Mouse (Mus musculus): Measurements from ENCODE around the gene Zfp398.
"Not testable (repeated sequence)": the region's sequence is repeated elsewhere in the genome, so short reads cannot be mapped to it uniquely, and the experiment has no call there.

Gene Zfp398

DNA sequence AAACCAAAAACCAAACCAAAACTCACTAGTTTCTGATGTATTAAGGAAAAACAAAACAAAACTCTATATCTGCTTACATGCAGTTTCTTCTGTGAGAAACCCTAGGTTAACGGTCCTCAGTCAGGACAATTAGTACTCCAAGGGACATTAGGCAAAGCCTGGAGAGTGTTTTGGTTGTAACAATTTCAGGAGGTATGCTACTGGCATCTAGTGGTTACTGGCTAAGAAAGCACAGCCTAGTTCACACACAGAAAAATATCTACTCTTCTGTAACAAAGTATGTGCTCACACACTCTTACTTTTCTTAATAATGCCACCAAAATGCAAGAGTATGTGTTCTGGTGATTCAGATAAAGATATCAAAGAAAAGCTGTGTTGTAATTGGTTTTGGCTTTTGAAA, 6.5 kb upstream of the Zfp398 start:
- no peak for DNase-seq

DNA sequence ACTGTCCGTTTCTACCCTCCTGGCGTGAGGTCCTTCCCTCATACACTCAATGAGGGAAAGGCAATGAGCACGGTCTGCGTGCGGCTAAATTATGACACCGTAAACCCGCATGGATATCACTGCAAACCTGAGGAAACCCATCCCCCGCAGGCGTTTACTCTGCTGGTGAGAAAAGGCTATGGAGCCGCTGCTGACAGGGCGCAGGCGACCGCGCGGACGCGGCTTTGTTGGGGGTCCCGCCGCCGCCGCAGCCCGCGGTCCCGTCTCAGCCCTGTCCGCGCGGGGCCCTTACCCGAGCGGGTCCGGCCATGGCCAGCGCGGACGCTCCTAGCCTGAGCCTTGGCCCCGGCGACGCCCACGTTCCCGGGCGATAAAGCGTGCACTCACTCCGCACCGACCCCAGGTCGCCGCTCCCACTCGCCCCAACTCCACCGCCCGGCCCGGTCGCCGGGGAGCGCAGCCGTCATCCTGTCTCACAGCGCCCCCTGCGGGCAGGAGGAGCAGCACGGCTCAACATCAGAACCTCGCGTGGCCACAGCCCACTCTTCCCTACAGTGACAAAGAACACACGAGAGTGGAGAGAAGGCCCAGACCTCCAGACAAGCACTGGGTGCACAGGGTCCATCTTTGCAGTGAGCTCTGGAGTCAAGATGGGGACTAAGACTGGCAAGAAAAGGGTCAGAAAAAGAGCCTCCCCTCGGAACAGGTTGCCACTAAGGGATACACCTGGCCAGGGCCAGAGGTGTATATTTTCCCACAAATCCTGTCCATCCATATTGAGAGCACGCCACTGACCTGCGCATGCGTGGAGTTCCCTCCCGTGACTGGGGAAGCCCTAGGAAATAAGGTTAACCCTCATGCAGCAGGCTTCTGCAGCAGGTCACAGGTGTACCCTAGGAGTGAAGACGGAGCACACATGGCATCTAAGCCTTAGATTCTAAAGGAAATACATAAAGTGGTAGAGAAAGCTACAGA, 5.1 kb upstream of the Zfp398 start, which contains the start of gene Zfp786:
TSS of gene Zfp786 (minus strand) at position 764 of the 975 bp plus-strand sequence.
- DNase-seq, result peak; percentile 95

DNA sequence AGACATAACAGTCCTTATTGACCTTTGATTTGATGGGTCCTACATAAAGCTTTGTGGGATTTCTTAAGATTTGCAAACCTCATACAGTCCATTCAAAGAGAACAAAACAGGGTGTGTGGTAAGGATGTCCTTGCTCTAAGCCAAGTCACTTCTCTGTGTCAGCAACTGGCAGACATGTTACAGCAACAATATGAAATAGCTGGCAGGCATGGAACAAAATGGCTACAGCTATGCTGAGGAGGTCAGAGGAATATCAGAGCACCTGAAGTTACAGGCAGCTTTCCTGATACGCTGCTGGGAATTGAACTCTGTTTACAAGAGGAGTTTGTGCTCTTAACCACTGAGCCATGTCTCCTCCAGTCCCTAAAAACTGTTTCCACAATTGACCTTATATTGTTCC, 3.2 kb upstream of the Zfp398 start:
- no peak for DNase-seq

DNA sequence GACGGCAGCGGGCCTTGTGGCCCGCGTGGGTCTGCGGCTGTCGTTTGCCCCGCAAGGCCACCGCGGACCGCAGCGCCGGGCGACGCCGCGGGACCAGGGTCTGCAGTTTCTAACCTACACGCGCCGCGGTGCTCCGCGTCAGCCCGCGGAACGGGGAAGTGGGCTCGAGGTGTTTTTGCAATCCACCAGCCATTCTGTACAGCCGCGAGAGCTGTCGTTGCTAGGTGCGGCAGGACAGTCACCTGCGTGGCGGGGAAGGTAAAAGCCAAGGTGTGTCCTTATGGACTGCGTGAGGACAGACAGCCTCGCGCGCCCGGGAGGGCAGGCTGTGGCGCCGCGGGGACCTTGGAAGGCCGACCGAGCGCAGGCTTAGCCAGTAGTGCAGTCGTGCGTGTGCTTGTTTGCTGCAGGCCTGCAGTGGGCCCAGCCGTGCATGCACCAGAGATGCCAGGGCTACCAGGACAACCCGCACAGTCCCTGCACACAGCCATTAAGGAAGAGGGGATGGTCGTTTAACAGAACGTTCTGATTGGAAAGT, 592 bp downstream of the Zfp398 start:
- peak; percentile 58 for DNase-seq

DNA sequence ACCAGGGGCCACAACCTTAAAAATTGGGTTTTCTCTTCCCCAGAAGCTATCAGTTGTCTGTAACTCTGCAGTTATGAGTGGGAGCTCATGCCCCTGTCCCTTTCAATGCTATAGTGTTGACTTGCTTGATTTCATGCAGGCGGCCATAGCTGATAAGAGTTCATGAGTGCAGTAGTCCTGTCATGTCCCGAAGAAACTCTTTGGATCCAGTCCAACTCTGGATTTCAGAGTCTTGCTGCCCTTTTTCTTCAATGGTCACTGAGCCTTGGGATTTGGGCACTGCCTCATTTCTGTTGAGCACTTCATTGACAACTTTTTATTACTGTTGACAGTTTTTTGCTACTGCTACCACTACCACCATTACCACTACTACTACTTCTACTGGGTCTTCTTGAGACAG, 2.2 kb downstream of the Zfp398 start:
- DNase-seq, result no peak

DNA sequence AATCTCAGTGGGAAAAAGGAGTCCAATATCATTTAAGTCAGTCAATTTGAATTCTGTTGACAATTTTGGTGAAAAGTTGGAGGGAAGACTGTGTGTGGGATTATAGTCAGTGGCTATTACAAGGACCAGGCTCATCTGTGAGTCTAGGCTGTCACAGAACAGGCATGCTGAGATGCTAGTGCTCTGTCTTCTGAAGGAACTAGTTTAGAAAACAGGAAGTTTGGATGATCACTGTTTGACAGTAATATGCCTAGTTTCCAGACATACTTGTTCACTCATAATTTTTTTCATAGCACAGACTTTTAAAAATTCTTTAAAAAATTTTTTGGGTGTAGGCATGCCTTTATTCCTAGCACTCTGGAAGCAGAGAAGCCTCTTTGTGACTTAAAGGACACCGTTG, 5.6 kb downstream of the Zfp398 start:
- no peak for DNase-seq

DNA sequence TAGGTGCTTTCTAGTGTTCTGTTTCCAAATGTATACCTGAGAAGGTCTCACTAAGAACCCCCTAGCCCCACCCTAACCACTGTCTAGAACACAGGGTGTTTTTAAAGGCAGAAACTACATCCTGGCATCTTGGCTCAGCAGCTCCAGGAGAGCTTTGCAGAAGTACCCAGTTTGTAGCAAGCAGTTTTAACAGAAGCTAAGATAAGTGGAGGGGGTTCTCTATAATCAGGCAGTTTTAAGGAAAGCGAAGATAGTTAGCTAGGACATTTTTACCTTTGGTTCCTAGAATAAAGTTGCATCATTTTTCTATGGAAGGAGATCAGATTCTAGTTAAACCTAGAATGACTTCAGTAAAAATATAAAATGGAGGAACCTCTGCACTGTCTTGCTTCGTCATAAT, 6.4 kb downstream of the Zfp398 start:
- DNase-seq, result no peak

DNA sequence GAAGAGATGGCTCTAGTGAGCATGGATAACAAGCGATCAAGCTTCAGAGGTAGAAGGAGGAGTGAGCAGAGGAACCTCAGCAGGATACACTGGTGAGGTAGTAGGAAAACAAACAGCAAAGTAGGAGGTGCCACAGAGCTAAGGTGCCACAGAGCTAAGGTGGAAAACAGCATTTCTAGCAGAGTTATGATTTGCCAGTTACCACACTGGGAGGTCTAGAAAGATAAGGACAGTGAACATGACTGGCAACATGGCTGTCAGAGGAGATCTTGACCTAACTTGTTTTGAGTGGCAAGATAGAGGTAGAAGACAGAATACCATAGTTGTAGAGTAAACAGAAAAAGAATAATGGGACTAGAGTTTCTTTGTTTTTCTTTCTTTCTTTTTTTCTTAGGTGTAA, 6.9 kb downstream of the Zfp398 start:
- no peak for DNase-seq

DNA sequence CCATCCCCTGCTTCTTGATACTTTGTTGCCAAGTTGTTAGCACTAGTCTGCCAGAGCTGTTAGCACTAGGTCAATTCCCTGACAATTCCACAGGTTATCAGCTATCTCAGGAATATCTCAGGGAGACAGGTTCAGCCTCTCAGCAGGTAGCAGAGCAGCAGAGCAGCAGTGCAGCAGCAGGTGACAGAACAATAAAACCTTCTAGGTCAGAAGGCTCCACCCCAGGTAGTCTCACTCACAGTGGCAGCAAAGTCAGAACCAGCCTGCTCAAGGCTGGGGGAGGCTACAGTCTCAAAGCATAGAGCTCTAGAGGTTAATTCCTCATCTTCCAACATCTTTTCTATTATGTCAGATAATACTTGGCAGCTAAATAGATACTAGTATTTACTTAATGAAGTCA, 10.3 kb downstream of the Zfp398 start:
- no peak for DNase-seq

DNA sequence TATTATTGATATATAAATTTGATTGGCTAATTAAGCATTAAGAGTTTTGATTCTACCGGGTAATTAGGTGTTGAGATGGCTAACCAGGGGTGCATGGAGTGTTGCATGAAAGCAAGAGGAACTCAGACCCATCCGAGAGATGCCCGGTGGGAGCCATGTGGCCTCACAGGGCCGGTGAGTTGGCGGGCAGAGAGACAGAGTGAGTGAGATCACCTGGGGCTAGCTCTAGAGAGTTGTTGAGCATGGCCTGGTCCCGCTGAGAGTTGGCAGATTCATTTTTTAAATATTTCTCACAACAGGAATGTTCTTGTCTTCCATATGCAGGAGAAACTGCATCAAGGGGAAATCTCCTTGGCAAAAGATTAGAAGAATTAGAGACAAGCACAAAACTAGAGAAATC, 21.8 kb downstream of the Zfp398 start:
- DNase-seq, result no peak

DNA sequence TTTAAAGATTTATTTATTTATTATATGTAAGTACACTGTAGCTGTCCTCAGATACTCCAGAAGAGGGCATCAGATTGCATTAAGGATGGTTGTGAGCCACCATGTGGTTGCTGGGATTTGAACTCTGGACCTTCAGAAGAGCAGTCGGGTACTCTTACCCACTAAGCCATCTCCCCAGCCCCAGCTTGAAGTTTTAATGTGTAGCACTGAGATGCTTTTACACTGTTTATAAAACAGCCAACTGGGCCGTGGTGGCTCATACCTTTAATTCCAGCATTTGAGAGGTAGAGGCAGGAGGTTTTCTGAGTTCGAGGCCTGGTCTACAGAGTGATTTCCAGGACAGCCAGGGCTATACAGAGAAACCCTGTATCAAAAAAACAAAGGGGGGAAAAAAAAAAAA, 22.3 kb downstream of the Zfp398 start:
- DNase-seq, result not testable (repeated sequence)

DNA sequence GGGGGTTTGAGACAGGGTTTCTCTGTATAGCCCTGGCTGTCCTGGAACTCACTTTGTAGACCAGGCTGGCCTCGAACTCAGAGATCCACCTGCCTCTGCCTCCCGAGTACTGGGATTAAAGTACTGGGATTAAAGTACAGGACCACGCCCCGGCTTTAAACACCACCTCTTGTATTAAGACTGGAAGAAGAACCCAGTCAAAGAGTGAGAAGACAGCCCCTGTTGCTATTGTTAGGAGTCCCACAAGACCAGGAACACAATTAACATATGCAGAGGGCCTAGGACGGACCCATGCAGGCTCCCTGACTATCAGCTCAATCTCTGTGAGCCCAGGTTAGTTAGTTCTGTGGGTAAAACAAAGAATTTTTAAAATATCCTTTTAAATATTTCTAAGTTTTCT, 36.8 kb downstream of the Zfp398 start:
- no peak for DNase-seq

DNA sequence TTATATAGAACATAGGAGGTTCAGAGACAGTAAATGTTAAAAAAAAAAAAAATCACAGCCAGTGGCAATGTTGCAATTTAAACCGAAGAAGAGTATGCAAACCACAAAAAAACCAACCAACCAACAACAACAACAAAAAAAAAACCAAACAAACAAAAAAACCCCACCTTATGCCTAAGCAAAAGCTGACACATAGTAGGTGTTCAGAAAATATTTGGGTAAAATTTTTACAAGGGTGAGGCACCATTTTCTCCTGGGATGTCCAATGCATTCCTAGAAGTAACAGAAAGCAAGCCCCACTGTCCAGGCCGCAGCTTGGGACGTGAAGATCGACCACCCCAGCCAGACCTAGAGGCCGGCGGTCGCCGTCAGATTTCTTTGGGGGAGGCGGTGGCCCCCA, 41.6 kb downstream of the Zfp398 start, which contains the start of gene Zfp282:
TSS of gene Zfp282 (plus strand) at position 147 of the 400 bp plus-strand sequence.
- DNase-seq, result no peak

DNA sequence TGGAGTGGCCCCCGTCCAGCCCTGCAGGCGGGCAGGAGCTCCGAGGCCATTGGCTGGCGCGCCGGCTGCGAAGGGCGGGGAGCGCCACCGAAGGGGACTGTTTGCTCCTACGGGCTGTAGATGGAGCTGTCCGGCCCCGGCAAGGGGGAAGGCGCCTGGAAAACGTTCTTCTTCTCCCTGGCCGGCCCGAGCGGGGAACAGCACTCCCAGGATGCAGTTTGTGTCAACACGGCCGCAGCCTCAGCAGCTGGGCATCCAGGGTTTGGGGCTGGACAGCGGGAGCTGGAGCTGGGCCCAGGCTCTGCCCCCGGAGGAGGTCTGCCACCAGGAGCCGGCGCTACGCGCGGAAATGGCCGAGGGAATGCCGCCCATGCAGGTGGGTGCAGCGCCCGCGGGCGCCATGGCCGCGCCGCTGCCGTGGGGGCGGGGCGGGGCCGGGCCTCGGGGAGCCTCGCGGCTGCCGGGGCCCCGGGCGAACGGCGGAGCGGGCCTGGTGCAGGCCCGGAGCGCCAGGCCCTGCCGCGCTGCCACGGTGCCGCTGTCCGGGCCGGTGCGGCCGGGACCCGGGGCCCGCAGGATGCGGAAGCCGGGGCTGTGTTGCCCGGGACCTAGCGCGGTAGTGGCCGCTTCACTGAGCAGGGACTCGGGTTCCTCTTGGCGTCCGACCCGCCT, 42.1 kb downstream of the Zfp398 start:
- DNase-seq, result peak; percentile 80

DNA sequence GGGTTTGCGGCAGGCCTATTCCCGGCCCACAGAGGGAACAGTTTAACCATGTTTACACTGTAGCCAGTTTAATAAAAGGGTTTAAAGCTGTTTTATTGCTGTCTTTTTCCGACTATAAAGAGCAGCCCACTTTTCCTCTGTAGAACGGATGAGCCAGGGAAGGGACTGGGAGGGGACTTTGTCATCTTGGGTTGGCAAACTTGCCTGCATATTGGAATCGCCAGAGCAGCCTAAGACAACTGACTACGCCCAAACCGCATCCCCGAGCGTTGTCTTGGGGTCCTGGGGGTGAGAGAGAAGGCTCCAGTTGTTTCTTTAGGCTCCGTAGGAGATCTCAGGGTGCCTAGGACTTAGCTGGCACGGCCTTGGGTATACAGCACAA, 42.7 kb downstream of the Zfp398 start:
- peak; percentile 26 for DNase-seq

DNA sequence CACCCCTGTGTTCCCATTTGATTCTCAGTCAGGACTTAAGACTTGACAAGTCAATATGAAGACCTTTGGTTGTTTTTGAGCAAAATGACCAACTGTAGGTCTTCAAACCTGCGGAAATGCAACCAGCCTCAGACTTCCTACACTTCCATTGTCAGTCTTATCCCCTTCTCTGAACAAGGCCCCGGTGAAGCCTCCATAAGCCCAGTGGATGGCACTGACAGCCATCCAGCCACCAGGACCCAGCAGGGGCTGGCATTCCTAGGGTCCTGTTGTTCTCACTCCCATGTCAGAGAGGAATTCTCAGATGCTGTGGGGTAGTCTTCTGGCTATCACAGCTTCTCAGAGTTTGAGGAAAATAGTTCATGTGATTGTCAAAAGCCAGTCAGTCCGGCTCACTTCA, 43.1 kb downstream of the Zfp398 start:
- no peak for DNase-seq

DNA sequence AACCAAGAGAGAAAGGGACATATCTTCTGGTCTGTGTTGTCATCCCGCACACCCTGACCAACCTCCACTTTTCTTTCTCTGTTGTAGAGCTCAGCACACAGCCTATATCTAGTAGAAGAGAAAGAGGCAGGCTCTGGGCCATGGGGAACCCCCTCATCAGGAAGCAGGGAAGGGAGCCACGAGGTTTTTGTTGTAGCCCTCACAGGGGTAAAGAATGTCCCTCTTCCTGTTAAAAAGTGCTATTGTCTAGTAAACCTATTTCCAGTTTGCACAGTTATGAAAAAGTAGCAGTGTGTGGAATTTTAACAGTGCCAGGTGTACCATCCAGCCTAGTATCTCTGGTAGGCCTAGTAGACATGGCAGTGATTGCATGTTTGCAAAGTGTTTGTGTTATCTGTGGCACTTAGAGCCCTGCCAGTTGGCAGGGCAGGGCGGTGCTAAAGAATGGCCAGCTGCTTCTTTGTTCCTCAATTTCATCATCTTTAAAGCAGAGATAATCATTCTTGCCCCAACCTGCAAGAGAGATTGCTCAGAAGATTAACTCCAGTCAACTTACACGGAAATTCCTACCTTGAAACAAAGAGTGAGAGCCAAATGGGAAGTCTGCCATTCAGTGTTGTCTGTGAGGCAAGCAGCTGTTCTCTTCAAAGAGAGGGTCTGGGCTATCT, 43.7 kb downstream of the Zfp398 start:
- no peak for DNase-seq

DNA sequence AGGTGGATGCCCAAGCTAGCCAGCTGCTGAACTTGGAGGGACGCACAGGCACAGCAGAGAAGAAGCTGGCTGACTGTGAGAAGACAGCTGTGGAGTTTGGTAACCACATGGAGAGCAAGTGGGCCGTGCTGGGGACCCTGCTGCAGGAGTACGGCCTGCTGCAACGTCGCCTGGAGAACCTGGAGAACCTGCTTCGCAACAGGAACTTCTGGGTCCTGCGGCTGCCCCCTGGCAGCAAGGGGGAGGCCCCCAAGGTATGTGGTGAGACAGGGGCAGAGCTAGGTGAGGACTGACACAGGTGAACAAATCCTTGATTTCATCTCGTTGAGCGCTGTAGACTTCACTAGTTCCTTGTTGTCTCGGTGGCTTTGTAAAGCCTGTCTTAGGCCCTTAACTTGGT, 44.7 kb downstream of the Zfp398 start:
- DNase-seq, result no peak

DNA sequence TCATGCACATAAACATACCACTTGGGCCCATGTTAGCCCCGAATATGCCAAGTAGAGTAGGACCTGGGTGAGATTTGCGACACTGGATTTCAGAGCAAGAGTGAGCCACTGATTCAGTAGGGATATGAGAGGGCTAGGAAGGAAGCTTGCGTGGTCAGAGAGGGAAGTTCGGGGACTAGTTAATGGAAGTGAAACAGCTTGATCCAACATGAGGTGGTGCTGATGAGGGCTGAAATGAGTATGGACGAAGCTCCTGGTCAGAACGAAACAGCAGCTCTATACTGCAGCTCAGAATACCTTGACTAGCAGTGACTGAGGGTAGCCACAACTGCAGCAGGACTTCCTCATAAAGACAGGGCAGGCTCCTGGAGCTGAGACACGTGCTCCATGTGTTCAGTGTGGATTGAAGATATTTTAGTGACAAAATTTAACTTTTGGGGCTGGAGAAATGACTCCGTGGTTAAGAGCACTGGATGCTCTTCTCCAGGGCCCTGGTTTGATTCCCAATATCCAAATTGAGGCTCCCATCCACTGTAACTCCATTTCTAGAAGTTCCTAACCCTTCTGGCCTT, 53.4 kb downstream of the Zfp398 start:
- no peak for DNase-seq

DNA sequence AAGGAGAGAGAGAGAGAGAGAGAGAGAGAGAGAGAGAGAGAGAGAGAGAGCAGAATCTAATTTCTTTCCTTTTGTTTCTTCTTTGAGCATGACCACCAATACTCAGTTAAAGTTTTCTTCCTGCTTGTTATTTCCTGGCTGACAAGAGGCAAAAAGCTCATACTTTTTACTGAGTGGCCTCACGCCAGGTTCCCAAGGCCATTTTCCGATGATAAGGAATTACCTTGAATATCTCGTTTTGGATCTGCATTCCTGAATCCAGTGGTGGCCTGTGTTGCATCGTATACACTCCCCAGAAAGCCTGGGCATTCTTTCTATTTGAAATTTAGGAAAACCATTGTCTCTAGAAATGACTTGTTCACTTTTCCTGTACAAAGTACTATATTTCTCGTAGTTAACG, 64.0 kb downstream of the Zfp398 start:
- DNase-seq, result no peak

DNA sequence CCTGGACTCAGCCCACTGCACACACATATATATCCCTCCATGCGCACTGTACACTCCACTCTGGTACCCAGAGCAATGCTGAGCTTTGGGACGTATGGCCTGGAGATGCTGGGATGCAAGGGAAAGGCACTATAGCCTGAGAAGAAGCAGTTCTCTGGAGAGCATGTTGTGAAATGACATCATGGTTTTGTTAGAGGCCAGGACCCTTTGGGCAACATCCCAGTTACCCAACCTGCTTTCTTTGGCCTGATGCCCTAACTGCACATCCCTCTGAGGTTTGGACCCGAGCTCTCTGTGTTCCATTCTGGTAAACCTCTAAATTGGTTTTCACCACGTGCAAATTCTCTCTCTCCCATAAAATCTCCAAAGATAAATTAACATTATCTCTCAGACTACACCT, 68.1 kb downstream of the Zfp398 start:
- no peak for DNase-seq

DNA sequence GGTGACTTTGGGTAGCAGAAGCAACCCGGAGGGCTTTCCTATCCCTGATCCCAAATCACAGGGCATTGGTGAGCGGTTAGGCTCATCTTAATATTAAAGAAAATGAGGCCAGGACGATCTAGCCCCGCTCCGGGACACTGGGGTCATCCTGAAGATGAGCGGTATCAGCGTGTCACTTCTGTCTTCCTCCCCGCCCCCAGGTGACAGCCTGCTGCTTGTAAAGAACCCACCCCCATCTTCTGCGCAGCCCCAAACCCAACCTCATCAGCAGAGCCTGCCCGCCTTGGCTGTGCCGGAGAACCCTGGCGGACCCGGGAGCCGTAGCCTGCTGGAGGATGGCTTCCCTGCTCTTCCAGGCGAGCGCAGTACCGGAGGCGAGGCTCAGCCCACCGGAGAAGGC, 68.9 kb downstream of the Zfp398 start:
- DNase-seq, result no peak

Measured in thymus, postnatal 14 days (tissue).